Mouse (Mus musculus) midbrain, embryonic 12.5 days (tissue): ENCODE measurements at regions not wholly inside any gene's neighbourhood (a gene's known extent, or its start where the extent isn't known, plus 50 kb on each side); places are given as distances from the start of the nearest gene placed in this dataset.
A peak's percentile ranks its signal among the peaks of the same experiment; 100 is the strongest.
"Not testable (repeated sequence)": the region's sequence is repeated elsewhere in the genome, so short reads cannot be mapped to it uniquely, and the experiment has no call there.

Experiments used
- ATAC-seq: fragments of 200-750 bp; cut with Nextera tagmentation; 2 replicates; pipeline ENCODE4 v1.8.0; 2017; ENCODE audit warnings: low read depth, moderate TSS enrichment, moderate library complexity; ENCODE audit not compliant: low FRiP score
- H3K27ac ChIP-seq: fragments of 300-500 bp; sonication (generic); replicated peaks from 2 replicates; pipeline ENCODE4 v1.5.1; 2016; ENCODE audit warnings: mild to moderate bottlenecking
- H3K27me3 ChIP-seq: fragments of 300-500 bp; sonication (generic); 2 replicates; pipeline ENCODE4 v1.6.1; 2016; ENCODE audit warnings: mild to moderate bottlenecking
- H3K36me3 ChIP-seq: fragments of 300-500 bp; sonication (generic); 2 replicates; pipeline ENCODE4 v1.6.1; 2016
- H3K4me1 ChIP-seq: fragments of 300-500 bp; sonication (generic); 2 replicates; pipeline ENCODE4 v1.6.1; 2016
- H3K4me2 ChIP-seq: fragments of 300-500 bp; sonication (generic); replicated peaks from 2 replicates; pipeline ENCODE4 v1.6.1; 2016; ENCODE audit warnings: mild to moderate bottlenecking, moderate library complexity
- H3K4me3 ChIP-seq: fragments of 300-500 bp; sonication (generic); 2 replicates; pipeline ENCODE4 v1.5.1; 2016; ENCODE audit warnings: mild to moderate bottlenecking
- H3K9ac ChIP-seq: fragments of 300-500 bp; sonication (generic); replicated peaks from 2 replicates; pipeline ENCODE4 v1.6.1; 2016; ENCODE audit warnings: mild to moderate bottlenecking, moderate library complexity
- H3K9me3 ChIP-seq: fragments of 300-500 bp; sonication (generic); 2 replicates; pipeline ENCODE4 v1.6.1; 2016; ENCODE audit warnings: mild to moderate bottlenecking
- WGBS: fragments of 180-500 bp; shearing (Covaris S2); methylation state at CpG from one replicate; pipeline ENCODE4 v1.1.7; 2016; 5-methylcytosine and 5-hydroxymethylcytosine counted together

DNA sequence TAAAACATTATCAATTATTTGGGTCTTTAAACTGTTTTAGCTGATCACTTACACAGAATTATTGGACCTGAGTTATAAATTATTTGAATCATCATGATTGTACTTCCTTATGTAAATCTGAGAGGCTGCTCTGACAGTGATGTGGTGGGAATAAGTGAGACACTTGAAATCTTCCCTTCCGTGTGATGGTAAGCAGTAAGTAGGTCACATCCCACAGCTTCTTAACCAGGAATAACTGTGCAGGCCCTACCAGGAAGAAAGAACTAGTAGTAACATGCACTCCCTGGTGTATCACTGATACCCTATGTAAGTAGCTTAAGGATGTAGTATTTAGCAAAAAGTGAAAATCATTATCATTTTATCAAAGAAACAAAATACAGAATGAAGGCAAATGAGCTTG, 83.5 kb downstream of the Foxa2 start:
- ATAC-seq, H3K4me3 ChIP-seq: not testable (repeated sequence)

DNA sequence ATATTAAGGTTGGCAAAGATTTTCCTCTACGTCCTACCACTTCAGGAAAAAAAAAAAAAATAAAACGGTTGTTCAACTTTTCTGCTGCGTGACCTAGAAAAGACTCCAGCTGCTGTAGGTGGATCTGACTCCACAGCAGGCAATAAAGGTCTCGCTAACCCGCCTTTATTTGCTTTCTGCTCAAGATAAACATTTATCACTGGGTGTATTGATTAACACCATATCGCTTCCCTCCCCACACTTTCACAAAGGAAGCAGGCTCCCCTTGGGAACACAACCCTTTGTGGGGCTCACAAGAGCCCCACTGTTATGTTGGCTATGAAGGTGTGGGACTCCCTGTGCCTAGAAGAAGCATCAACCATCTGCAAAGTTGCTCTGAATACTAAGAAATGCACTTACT, 85.1 kb downstream of the Foxa2 start:
- Histone ChIP-seq H3K4me3 (no peak overlapping the region), H3K36me3 (no peaks in the 10 kb centered on the region), H3K27ac (no peak overlapping the region), H3K27me3 (peaks cover 5% of the 10 kb centered on the region; the same call in 1 of the 2 replicates), H3K4me1 (no peaks in the 10 kb centered on the region), H3K9ac (no peak overlapping the region), H3K4me2 (no peak overlapping the region), H3K9me3 (no peaks in the 10 kb centered on the region)
- ATAC-seq, result no peak
- WGBS, result 67% methylated on average over 6 of the region's 6 CpGs

More for the DNA sequence above, 83.5 kb downstream of the Foxa2 start:
- 81% methylated on average over 1 of the region's 1 CpGs for WGBS
- not testable (repeated sequence) for H3K9ac ChIP-seq, H3K36me3 ChIP-seq, H3K4me1 ChIP-seq, H3K4me2 ChIP-seq, H3K9me3 ChIP-seq, H3K27ac ChIP-seq
- peaks cover 10% of the 10 kb centered on the region for H3K27me3 ChIP-seq

DNA sequence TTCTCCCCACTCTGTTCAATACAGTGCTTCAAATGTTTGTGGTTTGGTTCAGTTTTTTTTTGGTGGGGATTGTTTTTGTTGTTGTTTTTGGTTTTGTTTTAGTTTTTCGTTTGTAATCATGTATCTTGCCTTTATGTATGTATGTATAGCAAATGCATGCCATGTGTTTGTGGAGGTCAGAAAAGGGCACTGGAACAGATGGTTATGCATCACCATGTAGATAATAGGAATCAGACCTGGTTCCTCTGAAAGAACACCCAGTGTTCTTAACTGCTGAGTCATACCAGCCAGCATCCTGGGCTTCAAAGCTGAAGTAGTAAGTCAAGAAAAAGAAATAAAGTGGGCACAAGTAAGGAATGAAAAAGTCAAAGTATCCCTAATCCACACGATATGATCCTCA, 92.6 kb downstream of the Foxa2 start:
- ATAC-seq, result no peak
- H3K9ac ChIP-seq, result no peak overlapping the region
- no peak overlapping the region for H3K27ac ChIP-seq
- 0 out of 2 replicates have a peak, but pooled peaks cover 2% of the 10 kb centered on the region for H3K27me3 ChIP-seq
- no peak overlapping the region for H3K4me3 ChIP-seq
- H3K9me3 ChIP-seq, result no peaks in the 10 kb centered on the region
- H3K4me1 ChIP-seq, result no peaks in the 10 kb centered on the region
- H3K4me2 ChIP-seq, result no peak overlapping the region
- 74% methylated on average over 2 of the region's 2 CpGs for WGBS
- no peaks in the 10 kb centered on the region for H3K36me3 ChIP-seq

DNA sequence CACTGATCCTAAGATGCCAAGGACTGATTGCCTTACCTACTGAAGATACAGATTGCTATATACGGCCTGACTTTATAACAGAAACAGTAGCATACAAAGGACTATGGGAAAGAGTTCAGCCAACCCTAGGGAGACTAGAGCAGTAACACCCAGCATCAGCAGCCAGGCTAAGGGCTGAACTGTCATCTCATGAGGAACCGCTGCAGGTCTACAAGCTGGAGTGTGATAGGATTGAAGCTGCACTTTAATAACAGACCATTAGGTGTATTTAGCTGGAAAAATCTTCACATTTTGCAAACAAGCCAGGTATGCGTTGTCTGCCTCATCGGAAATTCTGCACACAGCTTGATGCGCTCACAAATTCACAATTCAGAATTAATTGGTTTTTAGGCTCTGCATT, 95.5 kb downstream of the Foxa2 start:
- no peaks in the 10 kb centered on the region for H3K9me3 ChIP-seq
- no peaks in the 10 kb centered on the region for H3K36me3 ChIP-seq
- no peak overlapping the region for H3K9ac ChIP-seq
- H3K27ac ChIP-seq, result no peak overlapping the region
- H3K4me2 ChIP-seq, result no peak overlapping the region
- H3K4me1 ChIP-seq, result no peaks in the 10 kb centered on the region
- 0 out of 2 replicates have a peak, but pooled peaks cover 2% of the 10 kb centered on the region for H3K27me3 ChIP-seq
- no peak overlapping the region for H3K4me3 ChIP-seq
- ATAC-seq, result no peak
- WGBS, result 76% methylated on average over 5 of the region's 5 CpGs

DNA sequence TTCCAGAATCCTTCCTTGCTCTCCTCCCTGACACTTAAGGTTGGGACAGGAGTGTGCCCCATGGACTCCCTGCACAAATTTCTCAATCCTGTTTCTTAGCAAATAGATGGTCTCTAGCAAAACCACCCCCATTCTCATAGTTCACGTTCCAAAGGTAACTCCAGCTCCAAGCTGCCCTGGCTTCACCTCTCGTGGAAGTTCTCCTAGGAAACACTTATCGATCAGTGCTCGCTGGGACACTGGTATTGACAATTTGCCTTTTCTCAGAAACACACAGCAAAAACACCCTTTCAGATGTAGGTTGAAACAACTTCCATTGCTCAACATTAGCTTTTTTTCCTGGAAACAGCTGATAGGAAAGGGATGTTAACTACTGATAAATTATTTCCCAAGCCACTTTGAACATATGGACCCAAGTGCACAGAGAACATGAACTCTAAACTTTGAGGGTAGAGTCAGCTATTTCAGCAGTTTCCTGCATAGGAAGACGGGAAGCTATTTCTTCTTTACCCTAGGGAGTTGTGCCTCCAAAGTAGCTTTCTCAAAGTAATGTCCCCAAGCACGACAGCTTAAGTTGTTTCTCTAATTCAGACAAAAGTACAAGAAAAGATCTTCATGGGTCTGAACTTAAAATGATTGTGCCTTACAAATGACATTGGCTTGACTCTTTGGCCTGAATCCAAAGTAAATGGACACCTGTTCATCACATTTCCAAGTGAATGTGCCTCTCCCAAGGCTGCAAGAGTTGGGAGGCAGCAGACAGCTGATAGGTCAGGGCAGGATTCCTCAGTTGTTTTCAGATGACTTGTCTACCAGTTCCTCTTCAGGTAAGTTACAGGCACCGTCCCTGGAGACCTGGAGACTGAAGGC, 102.4 kb downstream of the Foxa2 start:
- H3K36me3 ChIP-seq, result no peaks in the 10 kb centered on the region
- WGBS, result 87% methylated on average over 7 of the region's 7 CpGs

DNA sequence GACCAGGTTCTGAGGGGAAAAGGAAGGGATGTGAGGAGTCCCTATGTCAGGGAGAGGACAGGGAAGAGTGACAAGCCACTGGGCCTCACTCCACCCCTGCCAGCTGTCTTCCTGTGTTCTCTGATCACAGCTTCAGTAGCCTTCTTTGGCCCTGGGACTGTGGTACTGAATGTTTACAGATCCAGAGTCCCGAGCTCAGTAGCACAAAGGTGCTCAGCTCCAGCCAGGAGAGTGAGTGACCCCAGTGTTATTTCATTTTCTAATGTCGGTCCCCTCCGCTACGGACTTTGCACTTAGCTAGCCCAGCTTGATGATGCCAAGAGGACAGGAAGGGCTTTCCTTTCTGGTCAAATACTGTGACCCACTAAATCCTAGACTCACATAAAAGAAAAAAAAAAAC, 104.2 kb downstream of the Foxa2 start:
- Histone ChIP-seq H3K27me3 (no peaks in the 10 kb centered on the region), H3K36me3 (no peaks in the 10 kb centered on the region), H3K4me3 (no peak overlapping the region), H3K4me2 (no peak overlapping the region), H3K27ac (no peak overlapping the region), H3K4me1 (no peaks in the 10 kb centered on the region), H3K9ac (no peak overlapping the region), H3K9me3 (no peaks in the 10 kb centered on the region)
- no peak for ATAC-seq
- 70% methylated on average over 4 of the region's 4 CpGs for WGBS

More for the DNA sequence above, 102.4 kb downstream of the Foxa2 start:
- ATAC-seq, result no peak
- H3K27ac ChIP-seq, result no peak overlapping the region
- no peaks in the 10 kb centered on the region for H3K9me3 ChIP-seq
- no peaks in the 10 kb centered on the region for H3K4me1 ChIP-seq
- no peak overlapping the region for H3K4me3 ChIP-seq
- H3K27me3 ChIP-seq, result no peaks in the 10 kb centered on the region
- H3K4me2 ChIP-seq, result no peak overlapping the region
- H3K9ac ChIP-seq, result no peak overlapping the region

DNA sequence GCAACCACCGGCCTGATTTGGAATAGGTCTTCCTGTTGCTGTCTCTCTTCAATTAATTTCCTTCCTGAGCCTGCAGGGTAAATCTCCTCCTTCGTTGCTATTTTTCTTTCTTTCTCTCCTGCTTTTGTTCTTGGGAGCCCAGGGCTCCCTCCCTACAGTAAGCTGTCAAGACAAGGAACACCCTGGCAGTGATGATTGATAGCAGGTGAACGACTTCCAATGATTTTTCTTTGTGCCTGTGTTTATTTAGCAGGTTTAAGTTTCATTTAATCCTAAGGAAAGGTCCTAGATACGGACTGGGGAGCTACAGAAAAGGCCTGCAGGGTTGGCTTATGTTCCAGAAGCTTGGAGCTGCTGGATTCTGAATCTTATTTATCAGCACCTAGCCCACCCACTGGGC, 105.5 kb downstream of the Foxa2 start:
- no peaks in the 10 kb centered on the region for H3K4me1 ChIP-seq
- no peak for ATAC-seq
- no peak overlapping the region for H3K4me2 ChIP-seq
- 31% methylated on average over 4 of the region's 4 CpGs for WGBS
- no peaks in the 10 kb centered on the region for H3K9me3 ChIP-seq
- H3K27me3 ChIP-seq, result no peaks in the 10 kb centered on the region
- no peak overlapping the region for H3K4me3 ChIP-seq
- no peak overlapping the region for H3K27ac ChIP-seq
- H3K36me3 ChIP-seq, result no peaks in the 10 kb centered on the region
- H3K9ac ChIP-seq, result no peak overlapping the region

DNA sequence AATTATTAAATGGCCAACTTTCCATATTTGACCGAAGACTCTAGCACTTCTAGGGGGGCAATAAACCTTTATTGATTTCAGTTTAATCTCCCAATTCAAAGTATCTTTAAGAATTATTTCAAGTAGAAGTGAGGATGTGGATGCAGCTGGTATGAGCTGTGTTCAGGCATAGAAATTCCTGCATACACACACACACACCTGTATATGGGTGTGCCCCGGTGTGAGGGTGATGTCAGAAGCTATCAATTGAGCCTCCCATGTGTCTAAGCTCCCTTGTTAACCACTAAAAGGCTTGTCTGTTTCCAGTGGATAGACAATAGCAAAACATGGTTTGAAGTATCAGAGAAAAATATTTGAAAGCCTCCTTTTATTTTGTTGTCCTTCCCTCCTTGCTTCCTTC, 114.3 kb downstream of the Foxa2 start:
- Histone ChIP-seq H3K27ac (no peak overlapping the region), H3K4me1 (no peaks in the 10 kb centered on the region), H3K36me3 (no peaks in the 10 kb centered on the region), H3K4me2 (no peak overlapping the region), H3K9ac (no peak overlapping the region), H3K27me3 (peaks cover 6% of the 10 kb centered on the region), H3K4me3 (no peak overlapping the region), H3K9me3 (no peaks in the 10 kb centered on the region)
- 80% methylated on average over 2 of the region's 2 CpGs for WGBS
- no peak for ATAC-seq

DNA sequence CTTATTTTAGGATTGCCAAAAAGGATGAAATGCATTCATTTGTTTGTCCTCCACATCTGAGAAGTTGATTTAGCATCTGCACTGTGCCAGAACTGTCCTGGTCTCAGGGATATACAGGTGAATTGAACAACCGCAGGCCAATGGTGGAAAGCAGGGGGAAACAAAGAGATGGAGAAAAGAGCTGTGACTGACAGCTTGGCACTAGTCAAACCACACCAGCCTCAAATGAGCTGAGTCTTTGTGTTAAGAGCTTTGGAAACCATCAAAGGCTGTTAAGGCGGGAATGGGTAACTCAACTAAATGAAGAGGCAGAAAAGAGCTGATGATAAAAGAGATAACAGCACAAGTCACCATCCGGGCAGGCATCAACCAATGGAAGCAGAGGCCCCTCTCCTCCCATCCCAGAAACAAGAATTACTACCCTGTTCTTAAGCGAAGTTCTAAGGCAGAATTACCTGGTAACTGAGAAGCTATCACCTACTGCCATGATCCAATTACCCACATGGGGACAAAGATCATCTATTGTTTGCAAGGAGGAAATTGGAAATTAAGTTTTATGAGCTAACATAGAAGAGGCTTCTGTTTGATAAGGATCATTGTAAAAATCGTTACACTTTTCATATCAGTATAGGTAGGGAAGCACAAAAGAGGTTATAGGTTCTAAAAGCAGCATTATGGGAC, 117.6 kb downstream of the Foxa2 start:
- WGBS, result 64% methylated on average over 5 of the region's 5 CpGs
- Histone ChIP-seq H3K4me3 (no peak overlapping the region), H3K9me3 (no peaks in the 10 kb centered on the region), H3K27me3 (peaks cover 6% of the 10 kb centered on the region), H3K27ac (no peak overlapping the region), H3K4me2 (no peak overlapping the region), H3K4me1 (no peaks in the 10 kb centered on the region), H3K36me3 (no peaks in the 10 kb centered on the region), H3K9ac (no peak overlapping the region)
- ATAC-seq, result no peak

DNA sequence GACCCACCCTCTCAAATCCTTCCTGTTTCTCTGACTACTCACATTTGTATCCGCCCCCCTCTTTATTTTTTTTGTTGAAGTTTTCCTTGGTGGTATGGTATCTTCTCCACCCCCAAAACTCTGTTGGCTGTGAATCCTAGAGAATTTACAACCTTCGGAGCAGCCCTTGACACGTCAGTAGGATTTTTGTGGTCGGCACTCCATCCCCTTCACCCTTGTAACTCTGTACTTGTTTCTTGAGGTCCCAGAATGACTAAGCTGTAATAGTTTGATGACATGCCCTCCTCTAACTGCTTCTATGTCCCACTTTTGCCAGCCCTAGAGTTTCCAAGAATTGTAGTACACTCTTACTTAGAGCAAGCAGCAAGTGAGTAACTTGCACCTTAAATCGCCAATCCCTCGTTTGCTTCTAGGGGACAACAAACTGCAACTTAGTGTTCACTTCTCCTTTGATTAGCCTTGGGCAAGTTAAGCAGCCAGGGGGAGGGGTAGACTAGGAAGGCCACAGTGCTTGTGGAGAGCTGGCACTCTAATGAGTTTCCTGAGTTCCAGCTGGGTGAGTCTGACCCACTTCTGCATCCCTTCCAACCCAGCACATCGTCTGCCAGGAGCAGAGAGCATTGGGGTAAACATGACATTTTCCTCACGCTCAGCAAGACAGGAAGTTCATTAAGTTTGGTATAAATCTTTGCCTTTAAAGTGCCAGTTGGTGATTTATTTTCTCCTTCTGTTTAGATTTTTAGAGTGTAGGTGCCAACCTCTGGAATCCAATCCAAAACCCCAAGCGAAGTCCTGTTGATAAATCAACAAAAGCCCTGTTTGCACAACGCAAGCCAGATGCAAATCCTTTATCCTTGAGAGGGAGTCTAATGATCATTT, 118.7 kb downstream of the Foxa2 start:
- ATAC-seq, result no peak
- no peaks in the 10 kb centered on the region for H3K4me1 ChIP-seq
- H3K4me2 ChIP-seq, result no peak overlapping the region
- WGBS, result 68% methylated on average over 10 of the region's 10 CpGs
- no peaks in the 10 kb centered on the region for H3K9me3 ChIP-seq
- H3K36me3 ChIP-seq, result no peaks in the 10 kb centered on the region
- no peak overlapping the region for H3K9ac ChIP-seq
- H3K27ac ChIP-seq, result no peak overlapping the region
- no peak overlapping the region for H3K4me3 ChIP-seq
- peaks cover 6% of the 10 kb centered on the region for H3K27me3 ChIP-seq

DNA sequence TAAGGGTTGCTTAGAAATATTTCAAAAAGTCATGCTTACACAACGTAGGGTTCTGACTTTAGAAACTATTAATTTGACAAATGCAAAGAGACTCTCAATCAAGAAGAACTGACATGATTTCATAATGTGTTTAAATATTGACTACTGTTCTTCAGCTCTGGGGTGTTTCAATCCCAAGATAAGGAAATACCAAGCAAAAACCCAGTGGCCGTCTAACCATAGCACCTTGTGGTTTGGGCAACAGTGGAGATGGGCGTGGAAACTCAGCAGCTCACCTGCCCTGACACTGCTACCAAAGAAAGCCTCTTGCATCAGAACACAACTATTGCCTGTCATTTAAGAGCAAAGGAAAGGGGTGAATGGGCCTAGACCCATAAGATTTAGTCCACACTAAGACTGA, 119.9 kb downstream of the Foxa2 start:
- WGBS, result 92% methylated on average over 3 of the region's 3 CpGs
- H3K9me3 ChIP-seq, result no peaks in the 10 kb centered on the region
- no peak overlapping the region for H3K4me2 ChIP-seq
- no peak overlapping the region for H3K9ac ChIP-seq
- no peak overlapping the region for H3K27ac ChIP-seq
- no peaks in the 10 kb centered on the region for H3K4me1 ChIP-seq
- no peak for ATAC-seq
- H3K36me3 ChIP-seq, result no peaks in the 10 kb centered on the region
- no peak overlapping the region for H3K4me3 ChIP-seq
- peaks cover 6% of the 10 kb centered on the region for H3K27me3 ChIP-seq

DNA sequence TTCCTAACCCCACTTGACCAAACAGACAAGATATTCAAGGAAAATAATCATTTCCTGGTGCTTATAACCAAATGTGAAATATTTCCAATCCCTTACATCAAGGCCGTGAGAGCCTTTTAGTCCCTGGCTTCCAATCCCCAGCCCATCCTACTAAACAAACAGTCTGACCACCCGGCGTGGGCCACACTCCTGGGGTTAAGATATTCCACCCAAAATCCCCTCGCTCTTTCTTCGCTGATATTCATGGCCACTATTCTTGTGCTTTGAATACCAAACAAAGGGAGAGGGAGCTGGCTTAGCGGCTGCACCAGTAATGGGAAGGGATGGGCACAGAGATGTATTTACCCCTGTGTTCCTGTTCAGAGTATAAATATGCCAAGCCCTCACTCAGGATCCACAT, 139.4 kb downstream of the Foxa2 start:
- no peaks in the 10 kb centered on the region for H3K36me3 ChIP-seq
- no peaks in the 10 kb centered on the region for H3K9me3 ChIP-seq
- H3K4me2 ChIP-seq, result no peak overlapping the region
- H3K9ac ChIP-seq, result no peak overlapping the region
- 8% methylated on average over 6 of the region's 6 CpGs for WGBS
- peaks cover 89% of the 10 kb centered on the region for H3K27me3 ChIP-seq
- H3K27ac ChIP-seq, result 0 out of 2 replicates have a peak overlapping the region, but pooled peaks have one; percentile 8
- H3K4me3 ChIP-seq, result no peak overlapping the region
- H3K4me1 ChIP-seq, result peaks cover 13% of the 10 kb centered on the region
- ATAC-seq, result peak; percentile 59
